Mouse (Mus musculus): ENCODE data around the gene Lpar2. TPM values are rescaled to one million over a fixed set of nuclear protein-coding genes. Genes with fewer than 3 reads are reported as not detected.
A peak's percentile ranks its signal among the peaks of the same experiment; 100 is the strongest.

Gene Lpar2
- polyA plus RNA-seq, 1 experiment from 2014 or later: 0.63 TPM

- Histone ChIP-seq H3K4me3 (replicated peaks) (peak within 1 kb of the TSS; percentile 57), H3K4me2 (peak within 1 kb of the TSS; percentile 70), H3K9ac (replicated peaks) (peak within 1 kb of the TSS; percentile 72), H3K27ac (replicated peaks) (peak within 1 kb of the TSS; percentile 74), H3K4me1 (peaks cover 17% of the 10 kb centered on the region), H3K9me3 (replicated peaks) (no peaks in the 10 kb centered on the region), H3K27me3 (replicated peaks) (no peaks in the 10 kb centered on the region), H3K36me3 (peaks cover 67% of the 10 kb centered on the region)
- peak; percentile 75 for ATAC-seq (ENCODE audit: low FRiP score)
- 3% methylated on average over 28 of the region's 28 CpGs for WGBS
Observed at GRCm38 (mm10) chr8:69808094-69808863, 13.9 kb upstream of the Lpar2 start, which contains the start of gene Gmip. TSS of gene Gmip (plus strand) at chr8:69808679.

GRCm38 (mm10) chr8:69808864-69809403 is 13.3 kb upstream of the Lpar2 start:
- Histone ChIP-seq H3K27me3 (replicated peaks) (no peaks in the 10 kb centered on the region), H3K4me3 (replicated peaks) (peak overlapping the region; percentile 57), H3K4me2 (peak overlapping the region; percentile 70), H3K9me3 (replicated peaks) (no peaks in the 10 kb centered on the region), H3K9ac (replicated peaks) (peak overlapping the region; percentile 72), H3K27ac (replicated peaks) (peak overlapping the region; percentile 74), H3K36me3 (peaks cover 67% of the 10 kb centered on the region), H3K4me1 (peaks cover 17% of the 10 kb centered on the region)
- WGBS: under 1% methylated on average over 23 of the region's 23 CpGs
- ATAC-seq (ENCODE audit: low FRiP score): peak; percentile 65

DNA sequence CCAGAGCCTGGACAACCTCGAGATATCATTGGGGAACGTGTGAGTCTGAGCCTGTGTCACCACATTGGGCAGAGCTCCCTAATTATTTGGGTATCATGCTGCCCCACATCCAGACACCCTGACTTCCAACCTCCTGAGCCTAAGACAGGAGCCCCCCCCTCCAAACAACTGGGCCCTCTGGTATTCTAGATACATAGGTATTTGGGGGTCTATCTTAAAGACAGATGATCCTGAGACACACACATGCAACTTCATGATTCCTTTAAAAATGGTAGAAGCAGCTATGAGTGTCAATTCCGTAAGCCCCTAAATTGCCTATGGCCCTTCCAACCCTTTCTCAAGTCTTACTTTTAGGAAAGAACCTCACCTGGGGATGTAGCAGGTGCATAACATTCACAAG is 12.4 kb upstream of the Lpar2 start:
- ATAC-seq (ENCODE audit: low FRiP score): no peak
- H3K27ac ChIP-seq (replicated peaks): no peak overlapping the region
- H3K9ac ChIP-seq (replicated peaks): no peak overlapping the region
- 67% methylated on average over 3 of the region's 3 CpGs for WGBS
- peaks cover 17% of the 10 kb centered on the region for H3K4me1 ChIP-seq
- peak overlapping the region; percentile 70 for H3K4me2 ChIP-seq
- no peaks in the 10 kb centered on the region for H3K27me3 ChIP-seq (replicated peaks)
- no peaks in the 10 kb centered on the region for H3K9me3 ChIP-seq (replicated peaks)
- H3K36me3 ChIP-seq: peaks cover 67% of the 10 kb centered on the region
- H3K4me3 ChIP-seq (replicated peaks): peak overlapping the region; percentile 57

- no peak for ATAC-seq (ENCODE audit: low FRiP score)
- no peak overlapping the region for H3K4me2 ChIP-seq
- H3K4me1 ChIP-seq: peaks cover 2% of the 10 kb centered on the region
- no peak overlapping the region for H3K27ac ChIP-seq (replicated peaks)
- peaks cover 70% of the 10 kb centered on the region for H3K36me3 ChIP-seq
- no peak overlapping the region for H3K9ac ChIP-seq (replicated peaks)
- 90% methylated on average over 2 of the region's 2 CpGs for WGBS
- H3K4me3 ChIP-seq (replicated peaks): no peak overlapping the region
- H3K9me3 ChIP-seq (replicated peaks): no peaks in the 10 kb centered on the region
- H3K27me3 ChIP-seq (replicated peaks): no peaks in the 10 kb centered on the region
Observed at GRCm38 (mm10) chr8:69814881-69815280, 7.3 kb upstream of the Lpar2 start.

DNA sequence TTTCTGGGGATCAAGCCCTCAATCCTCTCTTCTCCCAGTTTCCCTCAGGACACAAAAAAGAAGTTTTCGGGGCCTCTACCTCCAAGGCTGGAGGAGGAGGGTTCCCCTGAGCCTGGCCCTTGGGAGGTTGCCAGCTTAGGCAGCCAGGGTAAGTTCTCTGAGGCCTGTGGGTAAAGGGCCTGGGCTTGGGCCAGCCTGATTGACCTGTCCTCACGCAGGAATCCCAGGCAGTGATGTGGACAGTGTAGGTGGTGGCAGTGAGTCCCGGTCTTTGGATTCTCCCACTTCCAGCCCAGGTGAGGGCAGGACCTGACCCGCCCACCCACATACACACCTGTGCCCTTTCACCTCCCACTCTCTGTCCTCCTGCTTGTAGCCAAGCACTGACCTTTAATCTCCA is 6.8 kb upstream of the Lpar2 start:
- Histone ChIP-seq H3K9ac (replicated peaks) (no peak overlapping the region), H3K4me2 (no peak overlapping the region), H3K27ac (replicated peaks) (no peak overlapping the region), H3K4me1 (no peaks in the 10 kb centered on the region), H3K9me3 (replicated peaks) (no peaks in the 10 kb centered on the region), H3K27me3 (replicated peaks) (no peaks in the 10 kb centered on the region), H3K4me3 (replicated peaks) (no peak overlapping the region), H3K36me3 (peaks cover 72% of the 10 kb centered on the region)
- 93% methylated on average over 4 of the region's 4 CpGs for WGBS
- ATAC-seq (ENCODE audit: low FRiP score): no peak

- Histone ChIP-seq H3K4me3 (replicated peaks) (no peak overlapping the region), H3K36me3 (peaks cover 38% of the 10 kb centered on the region), H3K4me2 (no peak overlapping the region), H3K9ac (replicated peaks) (no peak overlapping the region), H3K27me3 (replicated peaks) (no peaks in the 10 kb centered on the region), H3K9me3 (replicated peaks) (no peaks in the 10 kb centered on the region), H3K4me1 (peaks cover 34% of the 10 kb centered on the region), H3K27ac (replicated peaks) (no peak overlapping the region)
- ATAC-seq (ENCODE audit: low FRiP score): no peak
- 83% methylated on average over 9 of the region's 9 CpGs for WGBS
Observed at GRCm38 (mm10) chr8:69820466-69820865, 1.8 kb upstream of the Lpar2 start.

- 2% methylated on average over 16 of the region's 22 CpGs for WGBS
- peak overlapping the region; percentile 85 for H3K4me2 ChIP-seq
- H3K4me1 ChIP-seq: peaks cover 46% of the 10 kb centered on the region
- peak; percentile 69 for ATAC-seq (ENCODE audit: low FRiP score)
- H3K27ac ChIP-seq (replicated peaks): peak overlapping the region; percentile 73
- H3K27me3 ChIP-seq (replicated peaks): no peaks in the 10 kb centered on the region
- peak overlapping the region; percentile 65 for H3K9ac ChIP-seq (replicated peaks)
- peak overlapping the region; percentile 64 for H3K4me3 ChIP-seq (replicated peaks)
- H3K36me3 ChIP-seq: peaks cover 34% of the 10 kb centered on the region
- H3K9me3 ChIP-seq (replicated peaks): no peaks in the 10 kb centered on the region
Observed at GRCm38 (mm10) chr8:69821971-69822385, 251 bp upstream of the Lpar2 start.

GRCm38 (mm10) chr8:69826371-69826770 is 4.1 kb downstream of the Lpar2 start:
- H3K9ac ChIP-seq (replicated peaks): no peak overlapping the region
- H3K4me2 ChIP-seq: no peak overlapping the region
- H3K27me3 ChIP-seq (replicated peaks): no peaks in the 10 kb centered on the region
- WGBS: 96% methylated on average over 12 of the region's 12 CpGs
- peaks cover 29% of the 10 kb centered on the region for H3K36me3 ChIP-seq
- no peak for ATAC-seq (ENCODE audit: low FRiP score)
- H3K27ac ChIP-seq (replicated peaks): no peak overlapping the region
- H3K4me1 ChIP-seq: peaks cover 46% of the 10 kb centered on the region
- H3K9me3 ChIP-seq (replicated peaks): no peaks in the 10 kb centered on the region
- no peak overlapping the region for H3K4me3 ChIP-seq (replicated peaks)

GRCm38 (mm10) chr8:69832298-69832853 is 10.1 kb downstream of the Lpar2 start, which contains the start of gene Pbx4:
TSS of gene Pbx4 (plus strand) at chr8:69832491.
- ATAC-seq (ENCODE audit: low FRiP score): peak; percentile 97
- Histone ChIP-seq H3K36me3 (peaks cover 19% of the 10 kb centered on the region), H3K9me3 (replicated peaks) (no peaks in the 10 kb centered on the region), H3K4me2 (peak within 1 kb of the TSS; percentile 89), H3K27ac (replicated peaks) (peak within 1 kb of the TSS; percentile 90), H3K27me3 (replicated peaks) (no peaks in the 10 kb centered on the region), H3K4me3 (replicated peaks) (peak within 1 kb of the TSS; percentile 78), H3K4me1 (peaks cover 28% of the 10 kb centered on the region), H3K9ac (replicated peaks) (peak within 1 kb of the TSS; percentile 85)
- under 1% methylated on average over 36 of the region's 38 CpGs for WGBS

- H3K9ac ChIP-seq (replicated peaks): no peak overlapping the region
- H3K27me3 ChIP-seq (replicated peaks): no peaks in the 10 kb centered on the region
- H3K36me3 ChIP-seq: peaks cover 7% of the 10 kb centered on the region; the same call in 1 of the 2 replicates
- WGBS: 85% methylated on average over 8 of the region's 8 CpGs
- H3K4me3 ChIP-seq (replicated peaks): no peak overlapping the region
- no peak for ATAC-seq (ENCODE audit: low FRiP score)
- H3K4me2 ChIP-seq: no peak overlapping the region
- H3K9me3 ChIP-seq (replicated peaks): no peaks in the 10 kb centered on the region
- H3K4me1 ChIP-seq: peaks cover 21% of the 10 kb centered on the region
- no peak overlapping the region for H3K27ac ChIP-seq (replicated peaks)
Observed at GRCm38 (mm10) chr8:69837057-69837682, 14.9 kb downstream of the Lpar2 start.

GRCm38 (mm10) chr8:69847167-69848065 is 25.2 kb downstream of the Lpar2 start:
- Histone ChIP-seq H3K9me3 (replicated peaks) (no peaks in the 10 kb centered on the region), H3K27me3 (replicated peaks) (no peaks in the 10 kb centered on the region), H3K4me3 (replicated peaks) (no peak overlapping the region), H3K4me1 (no peaks in the 10 kb centered on the region), H3K9ac (replicated peaks) (no peak overlapping the region), H3K36me3 (peaks cover 5% of the 10 kb centered on the region; the same call in 1 of the 2 replicates), H3K4me2 (no peak overlapping the region), H3K27ac (replicated peaks) (no peak overlapping the region)
- no peak for ATAC-seq (ENCODE audit: low FRiP score)
- 85% methylated on average over 3 of the region's 3 CpGs for WGBS
